Mouse (Mus musculus) T-helper 17 cell (primary cell): ENCODE data around the gene Pcgf5.

Source experiments
- in situ Hi-C, 2 experiments: fragments of 300-600 bp; cut with MboI, MseI; formaldehyde crosslinking; loops; 1 replicate in 1 of 2; 2 replicates in 1 of 2; pipeline ENCODE4 v1.15.1; 2025; ENCODE audit warnings: high pct_unique_total_duplicates in 2 of 2

Pcgf5 gene

GRCm38 (mm10) chr19:36348161-36348800 is at the start of gene Pcgf5:
Pcgf5 (plus strand) TSS chr19:36348309.
- in situ Hi-C loops = loop anchor here (5.0 to 10.0 kb wide), 3 partner anchors 57 to 166 kb away; no protein-coding TSS in a partner anchor

GRCm38 (mm10) chr19:36305542-36305941 is 42.6 kb upstream of the Pcgf5 start:
- in situ Hi-C loops = loop anchor here in 1 of 2 experiments (10.0 kb wide), 1 partner anchor 259 kb away; no protein-coding TSS in a partner anchor

- in situ Hi-C loops = no loop called here
Observed at GRCm38 (mm10) chr19:36314010-36314409, 34.1 kb upstream of the Pcgf5 start.

- in situ Hi-C loops = no loop called here
Observed at GRCm38 (mm10) chr19:36319735-36320134, 28.4 kb upstream of the Pcgf5 start.

- in situ Hi-C loops = no loop called here
Observed at GRCm38 (mm10) chr19:36321066-36321465, 27.0 kb upstream of the Pcgf5 start.

GRCm38 (mm10) chr19:36323326-36323725 is 24.8 kb upstream of the Pcgf5 start:
- in situ Hi-C loops = no loop called here

GRCm38 (mm10) chr19:36328678-36329077 is 19.4 kb upstream of the Pcgf5 start:
- in situ Hi-C loops = no loop called here

GRCm38 (mm10) chr19:36347376-36347775 is 733 bp upstream of the Pcgf5 start:
- in situ Hi-C loops = loop anchor here (5.0 to 10.0 kb wide), 3 partner anchors 57 to 165 kb away; no protein-coding TSS in a partner anchor

GRCm38 (mm10) chr19:36347831-36348160 is 313 bp upstream of the Pcgf5 start:
- in situ Hi-C loops = loop anchor here (5.0 to 10.0 kb wide), 3 partner anchors 57 to 165 kb away; no protein-coding TSS in a partner anchor

- in situ Hi-C loops = loop anchor here (5.0 to 10.0 kb wide), 3 partner anchors 56 to 167 kb away; no protein-coding TSS in a partner anchor
Observed at GRCm38 (mm10) chr19:36348801-36349486, 835 bp downstream of the Pcgf5 start.

GRCm38 (mm10) chr19:36349487-36349955 is 1.4 kb downstream of the Pcgf5 start:
- in situ Hi-C loops = loop anchor here (5.0 to 10.0 kb wide), 3 partner anchors 55 to 167 kb away; no protein-coding TSS in a partner anchor

- in situ Hi-C loops = no loop called here
Observed at GRCm38 (mm10) chr19:36350181-36350580, 2.1 kb downstream of the Pcgf5 start.

- in situ Hi-C loops = no loop called here
Observed at GRCm38 (mm10) chr19:36350870-36351269, 2.8 kb downstream of the Pcgf5 start.

- in situ Hi-C loops = no loop called here
Observed at GRCm38 (mm10) chr19:36362541-36362940, 14.4 kb downstream of the Pcgf5 start.

GRCm38 (mm10) chr19:36364757-36365156 is 16.6 kb downstream of the Pcgf5 start:
- in situ Hi-C loops = loop anchor here (5.0 kb wide), 1 partner anchor 43 kb away; no protein-coding TSS in a partner anchor

GRCm38 (mm10) chr19:36371478-36371877 is 23.4 kb downstream of the Pcgf5 start:
- in situ Hi-C loops = no loop called here

- in situ Hi-C loops = no loop called here
Observed at GRCm38 (mm10) chr19:36373056-36373621, 25.0 kb downstream of the Pcgf5 start.

GRCm38 (mm10) chr19:36375200-36375783 is 27.2 kb downstream of the Pcgf5 start:
- in situ Hi-C loops = no loop called here

GRCm38 (mm10) chr19:36377729-36378128 is 29.6 kb downstream of the Pcgf5 start:
- in situ Hi-C loops = no loop called here

- in situ Hi-C loops = no loop called here
Observed at GRCm38 (mm10) chr19:36378511-36379232, 30.6 kb downstream of the Pcgf5 start.

- in situ Hi-C loops = no loop called here
Observed at GRCm38 (mm10) chr19:36382901-36383300, 34.8 kb downstream of the Pcgf5 start.
